Mouse (Mus musculus) small intestine, adult 2 months (tissue): Measurements from ENCODE around the gene Vwa2.

Experiments
- CTCF ChIP-seq: fragments of 200-500 bp; IDR thresholded peaks from 2 replicates; pipeline ENCODE4 v1.5.1; 2012; ENCODE audit warnings: low read depth, mild to moderate bottlenecking, control low read depth, inconsistent platforms, low read length, moderate library complexity, mixed read lengths; ENCODE audit not compliant: insufficient replicate concordance, insufficient read length; ENCODE audit errors: extremely low read depth
- POLR2A ChIP-seq: fragments of 200-500 bp; IDR thresholded peaks from 2 replicates; pipeline ENCODE4 v1.6.1; 2012; ENCODE audit warnings: low read depth, mild to moderate bottlenecking, control low read depth, inconsistent platforms, low read length, moderate library complexity

DNA sequence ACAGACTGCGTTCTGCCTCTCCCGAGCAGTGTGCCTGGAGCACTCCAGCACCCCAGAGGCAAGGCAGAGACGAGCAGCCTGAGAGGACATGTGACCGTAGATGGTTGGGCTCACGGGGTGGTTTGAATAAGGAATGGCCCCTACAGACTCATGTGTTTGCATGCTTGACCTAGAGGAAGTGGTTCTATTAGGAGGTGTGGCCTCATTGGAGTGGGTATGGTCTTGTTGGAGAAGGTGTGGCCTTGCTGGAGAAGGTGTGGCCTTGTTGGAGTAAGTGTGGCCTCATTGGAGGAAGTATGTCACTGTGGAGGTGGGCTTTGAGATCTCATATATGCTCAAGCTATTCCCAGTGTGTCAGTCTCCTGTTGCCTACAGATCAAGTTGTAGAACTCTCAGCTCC, 63.9 kb downstream of the Vwa2 start:
- TF ChIP-seq POLR2A = no peak
- TF ChIP-seq CTCF = no peak
